Mouse (Mus musculus) midbrain, embryonic 11.5 days (tissue): ENCODE measurements at regions not wholly inside any gene's neighbourhood (a gene's known extent, or its start where the extent isn't known, plus 50 kb on each side); places are given as distances from the start of the nearest gene placed in this dataset.

Experiments used
- ATAC-seq: fragments of 200-750 bp; cut with Nextera tagmentation; 2 replicates; pipeline ENCODE4 v1.8.0; 2017; ENCODE audit warnings: moderate TSS enrichment, moderate library complexity; ENCODE audit not compliant: low FRiP score
- DNase-seq: peaks from one replicate; pipeline ENCODE4 v3.0.0; 2015; ENCODE audit warnings: low spot score; ENCODE audit errors: missing footprints
- H3K27ac ChIP-seq: fragments of 300-500 bp; sonication (generic); 2 replicates; pipeline ENCODE4 v1.5.1; 2014; ENCODE audit warnings: low read depth, low read length
- H3K27me3 ChIP-seq: fragments of 300-500 bp; sonication (generic); 2 replicates; pipeline ENCODE4 v1.6.1; 2014; ENCODE audit warnings: mild to moderate bottlenecking, low read length, moderate library complexity, mixed read lengths; ENCODE audit not compliant: control insufficient read depth, insufficient read depth
- H3K36me3 ChIP-seq: fragments of 300-500 bp; sonication (generic); 2 replicates; pipeline ENCODE4 v1.6.1; 2014; ENCODE audit warnings: mild to moderate bottlenecking, low read length, moderate library complexity, mixed read lengths; ENCODE audit not compliant: control insufficient read depth, insufficient read depth
- H3K4me1 ChIP-seq: fragments of 300-500 bp; sonication (generic); 2 replicates; pipeline ENCODE4 v1.6.1; 2014; ENCODE audit warnings: low read length; ENCODE audit not compliant: control insufficient read depth, insufficient read depth
- H3K4me2 ChIP-seq: fragments of 300-500 bp; sonication (generic); 2 replicates; pipeline ENCODE4 v1.6.1; 2014; ENCODE audit warnings: mild to moderate bottlenecking, moderate library complexity
- H3K4me3 ChIP-seq: fragments of 300-500 bp; sonication (generic); 2 replicates; pipeline ENCODE4 v1.5.1; 2014; ENCODE audit warnings: low read depth, low read length
- H3K9ac ChIP-seq: fragments of 300-500 bp; sonication (generic); 2 replicates; pipeline ENCODE4 v1.6.1; 2014; ENCODE audit warnings: low read length
- H3K9me3 ChIP-seq: fragments of 300-500 bp; sonication (generic); 2 replicates; pipeline ENCODE4 v1.6.1; 2016; ENCODE audit warnings: low read length; ENCODE audit not compliant: control insufficient read depth
- WGBS: fragments of 180-500 bp; shearing (Covaris S2); extraction: QIAGEN DNeasy Blood & Tissue Kit; methylation state at CpG from one replicate; pipeline ENCODE4 v1.1.7; 2014; 5-methylcytosine and 5-hydroxymethylcytosine counted together

DNA sequence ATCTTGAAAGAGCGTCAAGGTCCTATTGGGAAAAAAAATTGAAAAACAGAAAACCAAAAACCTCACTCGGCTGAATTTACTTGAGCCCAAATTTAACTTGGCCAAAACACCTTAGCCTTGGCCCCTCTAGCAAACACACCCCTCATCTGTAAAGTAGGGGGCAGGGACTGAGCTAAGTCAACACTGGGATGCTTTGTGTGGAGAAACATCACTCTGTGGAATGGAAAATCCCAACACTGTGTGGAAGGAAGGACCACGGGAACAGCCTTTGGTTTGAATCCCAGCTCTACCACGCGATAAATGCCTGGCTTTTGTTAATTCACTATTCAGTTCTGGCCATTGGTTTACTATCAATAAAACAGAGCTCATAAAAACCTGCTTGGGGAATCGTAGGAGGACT, 335.8 kb downstream of the Nuak1 start:
- H3K27ac ChIP-seq, result no peak overlapping the region
- no peak for DNase-seq
- H3K4me2 ChIP-seq, result no peak overlapping the region
- H3K4me3 ChIP-seq, result no peak overlapping the region
- H3K36me3 ChIP-seq, result no peaks in the 10 kb centered on the region
- H3K9ac ChIP-seq, result no peak overlapping the region
- WGBS, result 89% methylated on average over 6 of the region's 6 CpGs
- no peaks in the 10 kb centered on the region for H3K4me1 ChIP-seq
- no peaks in the 10 kb centered on the region for H3K27me3 ChIP-seq
- no peaks in the 10 kb centered on the region for H3K9me3 ChIP-seq
- ATAC-seq, result no peak

DNA sequence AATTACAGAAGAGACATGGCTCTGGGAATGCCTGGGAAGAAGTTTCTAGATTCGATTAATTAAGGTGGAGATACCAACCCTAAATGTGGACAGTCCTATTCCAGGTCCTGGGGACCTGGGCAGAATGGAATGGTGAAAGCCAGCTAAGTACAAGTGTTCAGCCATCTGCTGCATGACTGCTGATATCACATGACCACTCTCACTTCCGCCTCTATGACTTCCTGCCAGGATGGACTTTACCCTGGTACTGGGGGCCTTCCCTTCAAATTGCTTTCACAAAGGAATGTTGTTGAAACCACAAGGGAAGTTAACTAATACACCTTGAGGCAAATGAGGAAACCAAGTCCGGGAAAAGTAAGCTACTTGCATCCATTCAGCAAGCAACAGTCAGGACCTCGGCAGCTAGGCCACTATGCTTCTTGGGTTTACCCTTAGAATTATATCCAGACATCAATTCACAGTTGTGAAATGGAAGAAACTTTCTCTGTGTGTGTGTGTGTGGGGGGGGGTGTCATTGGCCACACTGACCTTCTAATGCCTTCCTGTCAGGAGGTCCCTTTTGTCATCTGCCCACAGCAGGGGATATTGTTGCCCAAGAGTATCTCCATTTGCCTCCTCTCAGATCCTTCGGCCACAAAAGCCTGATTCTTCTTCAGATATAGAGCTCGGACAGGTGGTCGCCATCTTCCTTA, 330.6 kb downstream of the Nuak1 start:
- Histone ChIP-seq H3K27me3 (no peaks in the 10 kb centered on the region), H3K4me1 (0 out of 2 replicates have a peak, but pooled peaks cover 2% of the 10 kb centered on the region), H3K4me3 (no peak overlapping the region), H3K36me3 (no peaks in the 10 kb centered on the region), H3K4me2 (no peak overlapping the region), H3K9ac (no peak overlapping the region), H3K9me3 (no peaks in the 10 kb centered on the region), H3K27ac (no peak overlapping the region)
- 47% methylated on average over 7 of the region's 7 CpGs for WGBS
- ATAC-seq, result no peak
- no peak for DNase-seq

DNA sequence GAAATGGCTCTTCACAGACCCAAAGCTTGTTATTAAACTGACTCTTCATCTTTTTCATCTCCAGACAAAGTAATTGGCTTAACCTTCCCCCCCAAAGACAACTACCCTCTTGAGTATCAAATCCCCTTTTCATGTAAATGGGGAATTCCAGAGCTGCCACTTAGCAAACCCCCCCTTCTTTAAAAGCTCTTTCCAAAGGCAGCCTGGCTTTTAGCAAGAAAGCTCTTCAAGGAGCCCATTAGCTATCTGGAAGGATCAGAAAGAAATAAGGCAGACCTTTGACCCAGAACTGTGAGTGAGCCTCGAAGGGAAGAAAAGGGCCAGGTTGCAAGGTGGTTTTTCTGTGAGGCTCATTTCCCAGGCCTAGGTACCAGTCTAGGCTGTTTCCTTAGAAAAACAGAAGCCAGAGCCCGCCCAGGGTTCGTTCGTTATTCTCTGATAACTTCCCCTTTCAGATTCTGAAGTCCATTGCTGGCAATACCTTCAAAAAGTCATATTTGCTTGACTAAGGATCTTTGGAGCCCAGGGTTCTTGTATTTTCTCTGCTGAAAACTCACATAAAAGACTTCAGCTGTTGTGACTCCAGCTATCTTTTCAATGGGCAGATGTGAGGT, 329.9 kb downstream of the Nuak1 start:
- Histone ChIP-seq H3K27ac (no peak overlapping the region), H3K4me2 (no peak overlapping the region), H3K27me3 (no peaks in the 10 kb centered on the region), H3K9ac (no peak overlapping the region), H3K36me3 (no peaks in the 10 kb centered on the region), H3K9me3 (no peaks in the 10 kb centered on the region), H3K4me1 (0 out of 2 replicates have a peak, but pooled peaks cover 2% of the 10 kb centered on the region), H3K4me3 (no peak overlapping the region)
- WGBS, result 53% methylated on average over 4 of the region's 4 CpGs
- DNase-seq, result no peak
- no peak for ATAC-seq

DNA sequence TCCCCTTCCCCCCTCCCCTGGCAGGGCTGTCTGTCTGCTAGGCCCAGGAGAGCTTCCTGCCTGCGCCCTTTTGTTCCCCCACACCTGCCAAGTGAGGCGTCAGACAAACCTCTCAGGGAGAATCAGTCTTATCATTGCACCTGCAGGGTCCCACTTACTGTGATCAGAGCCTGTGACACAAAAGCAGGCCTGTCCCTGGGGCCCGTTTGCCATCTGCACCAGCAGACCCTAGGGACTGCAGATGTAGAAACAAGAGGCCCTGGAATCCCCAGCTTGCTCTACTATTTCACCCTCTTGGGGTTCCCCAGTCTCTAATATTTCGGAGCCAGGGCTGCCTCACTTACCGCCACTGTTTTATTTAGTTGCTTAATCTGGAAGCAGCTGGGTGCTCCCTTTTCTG, 328.9 kb downstream of the Nuak1 start:
- Histone ChIP-seq H3K4me2 (no peak overlapping the region), H3K27me3 (no peaks in the 10 kb centered on the region), H3K4me3 (no peak overlapping the region), H3K9me3 (no peaks in the 10 kb centered on the region), H3K27ac (no peak overlapping the region), H3K9ac (no peak overlapping the region), H3K36me3 (no peaks in the 10 kb centered on the region), H3K4me1 (0 out of 2 replicates have a peak, but pooled peaks cover 2% of the 10 kb centered on the region)
- no peak for ATAC-seq
- DNase-seq, result no peak
- 22% methylated on average over 5 of the region's 5 CpGs for WGBS

DNA sequence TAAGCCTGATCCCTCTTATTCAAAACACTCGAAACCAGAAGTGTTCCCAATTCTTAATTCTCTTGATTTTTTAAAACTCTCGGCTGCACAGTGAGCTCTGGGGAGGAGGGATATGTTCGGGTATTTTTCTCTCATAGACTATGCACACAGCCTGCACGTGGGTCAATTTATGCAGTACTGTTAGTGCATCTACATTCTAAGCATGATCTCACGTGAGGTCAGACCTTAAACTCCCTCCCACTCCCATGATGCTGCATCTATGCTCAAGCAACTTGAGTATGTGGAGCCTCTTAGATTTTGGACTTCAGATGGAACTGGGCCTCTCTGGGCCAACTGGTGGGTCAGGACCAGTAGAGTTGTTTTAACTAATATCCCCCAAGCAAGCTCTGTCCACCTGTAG, 328.5 kb downstream of the Nuak1 start:
- H3K27me3 ChIP-seq, result no peaks in the 10 kb centered on the region
- 45% methylated on average over 5 of the region's 5 CpGs for WGBS
- H3K4me1 ChIP-seq, result 0 out of 2 replicates have a peak, but pooled peaks cover 2% of the 10 kb centered on the region
- no peak overlapping the region for H3K27ac ChIP-seq
- DNase-seq, result no peak
- H3K4me3 ChIP-seq, result no peak overlapping the region
- no peak overlapping the region for H3K4me2 ChIP-seq
- no peaks in the 10 kb centered on the region for H3K9me3 ChIP-seq
- ATAC-seq, result no peak
- H3K9ac ChIP-seq, result no peak overlapping the region
- H3K36me3 ChIP-seq, result no peaks in the 10 kb centered on the region

DNA sequence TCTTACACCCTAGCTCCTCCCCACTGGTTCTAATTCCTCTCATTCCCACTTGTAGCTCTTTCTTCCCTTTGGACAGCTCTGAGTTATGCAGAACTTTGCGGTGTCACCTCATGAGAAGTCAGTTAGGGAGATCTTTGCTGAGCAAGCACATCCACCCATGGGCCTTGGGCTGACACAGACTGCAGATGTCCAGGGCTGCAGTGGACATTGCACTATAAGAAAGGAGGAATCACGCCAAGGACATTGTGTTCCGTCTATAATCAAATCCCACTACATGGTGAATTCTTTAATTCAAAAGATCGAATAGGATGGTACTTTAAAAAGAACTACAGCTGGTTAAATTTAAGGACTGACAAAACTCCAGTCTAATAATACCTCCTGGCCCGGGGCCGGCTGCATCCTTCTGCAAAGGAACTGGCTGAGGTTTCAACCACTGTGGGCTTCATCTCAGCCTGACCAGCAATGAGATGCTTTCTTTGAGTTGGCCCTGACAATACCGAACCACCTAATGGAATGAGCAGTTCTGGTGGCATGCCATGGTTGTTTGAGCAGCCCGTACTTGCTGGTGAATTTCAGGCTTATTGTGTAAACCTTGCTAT, 320.3 kb downstream of the Nuak1 start:
- Histone ChIP-seq H3K9ac (no peak overlapping the region), H3K36me3 (no peaks in the 10 kb centered on the region), H3K4me3 (no peak overlapping the region), H3K27ac (no peak overlapping the region), H3K4me2 (no peak overlapping the region), H3K9me3 (no peaks in the 10 kb centered on the region), H3K27me3 (no peaks in the 10 kb centered on the region), H3K4me1 (no peaks in the 10 kb centered on the region)
- WGBS, result 91% methylated on average over 8 of the region's 8 CpGs
- ATAC-seq, result no peak
- DNase-seq, result no peak

DNA sequence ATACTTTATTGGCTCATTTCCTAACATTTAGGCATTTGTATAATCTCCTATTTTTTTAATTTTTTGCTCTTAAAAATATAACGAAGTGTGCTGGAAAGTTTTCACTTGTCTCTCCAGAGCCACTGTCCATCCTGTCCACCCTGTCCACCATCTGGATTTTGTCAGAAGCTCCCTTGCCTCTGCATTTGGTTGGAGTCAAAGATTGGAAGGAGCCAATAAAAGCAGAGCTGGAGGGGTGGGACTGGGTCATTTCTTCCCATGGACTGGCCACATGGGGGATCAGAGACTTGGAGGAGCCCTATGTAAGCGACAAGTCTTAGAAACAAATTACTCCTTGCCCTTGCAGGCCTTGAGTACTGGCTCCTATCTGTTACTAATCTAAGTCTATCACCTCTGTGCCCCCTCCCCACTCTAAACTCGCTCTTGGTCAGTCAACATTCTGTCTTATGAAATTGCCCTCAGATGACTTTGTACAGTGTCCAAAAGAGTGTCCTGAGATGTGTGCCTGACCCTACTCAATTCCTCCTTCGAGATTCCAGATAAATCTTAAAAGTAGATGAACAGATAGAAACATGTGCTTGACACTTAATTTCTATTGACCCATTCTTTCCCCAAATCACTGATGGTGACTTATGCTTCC, 303.3 kb downstream of the Nuak1 start:
- DNase-seq (no peak), ATAC-seq (no peak)
- H3K27ac ChIP-seq, result no peak overlapping the region
- WGBS, result 88% methylated on average over 4 of the region's 4 CpGs
- no peaks in the 10 kb centered on the region for H3K36me3 ChIP-seq
- H3K4me3 ChIP-seq, result no peak overlapping the region
- H3K9me3 ChIP-seq, result no peaks in the 10 kb centered on the region
- H3K4me2 ChIP-seq, result no peak overlapping the region
- no peaks in the 10 kb centered on the region for H3K4me1 ChIP-seq
- H3K27me3 ChIP-seq, result no peaks in the 10 kb centered on the region
- H3K9ac ChIP-seq, result no peak overlapping the region

DNA sequence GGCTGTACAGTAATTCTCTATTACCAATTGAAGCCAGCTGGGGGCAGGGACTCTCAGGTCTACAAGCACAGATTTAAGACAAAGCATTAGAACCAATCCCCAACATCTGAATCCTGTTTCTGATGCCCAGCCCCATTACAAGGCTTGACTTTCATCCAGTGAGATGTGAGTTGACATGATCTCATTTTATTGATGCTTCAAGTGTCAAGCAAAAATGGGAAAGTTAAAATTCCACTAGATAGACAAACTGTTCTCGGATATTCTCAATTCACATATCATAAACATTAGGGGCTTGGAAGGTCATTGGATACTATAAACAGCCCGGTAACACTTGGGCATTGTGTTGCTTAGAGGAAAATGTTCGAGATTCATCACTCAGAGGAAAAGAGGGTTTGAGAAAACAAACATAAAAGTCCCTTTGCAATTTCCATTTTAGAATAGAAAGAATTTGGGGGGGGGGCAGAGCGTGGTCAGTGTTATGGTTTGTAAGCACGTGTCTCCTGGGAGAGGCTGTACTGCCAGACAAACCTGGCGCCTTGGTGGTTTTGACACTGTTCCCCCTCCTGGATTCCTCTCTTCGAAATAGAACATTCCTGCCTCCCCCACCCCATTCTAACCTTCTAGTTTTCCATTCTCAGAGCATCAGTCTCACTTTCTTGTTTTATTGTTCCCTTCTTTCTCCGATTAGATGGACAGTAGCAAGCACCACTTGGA, 297.5 kb downstream of the Nuak1 start:
- Histone ChIP-seq H3K4me1 (no peaks in the 10 kb centered on the region), H3K9me3 (no peaks in the 10 kb centered on the region), H3K9ac (no peak overlapping the region), H3K4me3 (no peak overlapping the region), H3K4me2 (no peak overlapping the region), H3K27me3 (no peaks in the 10 kb centered on the region), H3K36me3 (no peaks in the 10 kb centered on the region), H3K27ac (no peak overlapping the region)
- DNase-seq, result peak; percentile 31
- 88% methylated on average over 8 of the region's 8 CpGs for WGBS
- ATAC-seq, result no peak
